Mouse (Mus musculus): Measurements from ENCODE around the gene Pcnp. TPM values are rescaled to one million over a fixed set of nuclear protein-coding genes. Genes with fewer than 3 reads are reported as not detected.

Gene Pcnp
- polyA plus RNA-seq, 1 experiment = 7.3 TPM

DNA sequence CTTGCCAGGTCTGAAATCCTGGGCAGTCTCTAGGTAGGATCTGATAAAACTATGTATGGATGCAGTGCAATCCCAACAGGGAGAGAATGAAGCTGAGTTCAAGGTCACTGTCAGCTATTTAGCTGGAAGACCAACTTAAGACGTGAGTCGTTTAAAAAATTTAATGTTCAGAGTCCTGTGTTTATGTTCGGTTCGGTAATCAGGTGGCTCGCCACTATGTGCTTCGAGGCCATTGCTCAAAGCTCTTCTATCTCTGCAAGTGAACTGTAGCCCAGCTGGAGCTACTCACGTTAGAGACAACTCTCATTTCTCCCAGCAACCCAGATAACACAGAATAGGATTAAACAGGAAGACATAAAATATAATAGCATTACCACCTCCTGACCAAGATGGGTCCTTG, 15.5 kb downstream of the Pcnp start:
- TF ChIP-seq CTCF (IDR thresholded peaks at IDR 0.05; ENCODE audit: extremely low read depth, insufficient read depth, insufficient read length, insufficient replicate concordance) (no peak), POLR2A (IDR thresholded peaks at IDR 0.05; ENCODE audit: low read depth, low read length) (no peak)
- DNase-seq (ENCODE audit: low read depth in 1 of 2, low spot score in 2 of 2) = no peak

DNA sequence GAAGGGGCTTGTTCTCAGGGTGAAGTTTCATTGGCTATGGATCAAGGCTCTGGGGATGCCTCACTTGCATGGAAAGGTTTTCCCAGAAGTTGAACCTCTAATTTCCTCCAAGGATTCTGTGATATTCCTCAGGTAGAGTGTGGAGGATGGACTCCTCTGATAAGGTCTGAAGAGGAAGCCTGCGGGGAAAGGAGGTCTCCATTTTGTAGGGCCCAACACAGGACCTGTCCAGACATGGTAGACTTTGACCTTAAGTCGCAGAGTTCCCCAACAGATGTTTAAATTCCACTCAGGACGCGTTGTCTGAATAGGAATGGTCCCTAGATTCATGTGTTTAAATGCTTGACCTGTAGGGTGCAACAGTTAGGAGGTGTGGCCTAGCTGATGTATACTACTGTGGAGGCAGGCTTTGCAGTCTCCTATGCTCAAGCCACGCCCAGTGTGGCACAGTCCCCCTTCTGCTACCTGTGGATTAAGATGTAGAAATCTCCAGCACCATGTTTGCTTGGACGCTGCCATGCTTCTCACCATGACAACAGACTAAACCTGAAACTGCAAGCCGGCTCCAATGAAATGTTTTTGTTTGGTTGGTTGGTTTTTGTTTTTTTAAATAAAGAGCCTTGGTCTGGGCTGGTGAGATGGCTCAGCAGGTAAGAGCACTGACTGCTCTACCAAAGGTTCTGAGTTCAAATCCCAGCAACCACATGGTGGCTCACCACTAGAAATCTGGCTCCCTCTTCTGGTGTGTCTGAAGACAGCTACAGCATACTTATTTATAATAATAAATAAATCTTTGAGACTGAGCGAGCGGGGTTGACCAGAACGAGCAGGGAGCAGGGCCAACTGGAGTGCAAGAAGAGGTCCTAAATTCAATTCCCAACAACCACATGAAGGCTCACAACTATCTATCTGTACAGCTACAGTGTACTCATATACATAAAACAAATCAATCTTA, 16.5 kb downstream of the Pcnp start:
- TF ChIP-seq CTCF (IDR thresholded peaks at IDR 0.05; ENCODE audit: extremely low read depth, insufficient read depth, insufficient read length, insufficient replicate concordance) (no peak), POLR2A (IDR thresholded peaks at IDR 0.05; ENCODE audit: low read depth, low read length) (no peak)
- Histone ChIP-seq H3K4me3 (ENCODE audit: extremely low read depth, insufficient read depth, insufficient read length) (no peak overlapping the region), H3K4me1 (ENCODE audit: control insufficient read depth, insufficient read depth, insufficient read length) (no peaks in the 10 kb centered on the region), H3K27me3 (ENCODE audit: control insufficient read depth, insufficient read depth, low read length) (no peaks in the 10 kb centered on the region), H3K27ac (ENCODE audit: insufficient read depth, low read length) (no peak overlapping the region), H3K36me3 (ENCODE audit: control insufficient read depth, insufficient read depth, low read length) (peaks cover 18% of the 10 kb centered on the region)
- WGBS = 93% methylated on average over 10 of the region's 10 CpGs
- DNase-seq (ENCODE audit: low read depth in 1 of 2, low spot score in 2 of 2) = no peak

More for the DNA sequence above, 15.5 kb downstream of the Pcnp start:
- Histone ChIP-seq H3K4me1 (ENCODE audit: control insufficient read depth, insufficient read depth, insufficient read length) (no peaks in the 10 kb centered on the region), H3K27ac (ENCODE audit: insufficient read depth, low read length) (no peak overlapping the region), H3K36me3 (ENCODE audit: control insufficient read depth, insufficient read depth, low read length) (peaks cover 23% of the 10 kb centered on the region), H3K4me3 (ENCODE audit: extremely low read depth, insufficient read depth, insufficient read length) (no peak overlapping the region), H3K27me3 (ENCODE audit: control insufficient read depth, insufficient read depth, low read length) (no peaks in the 10 kb centered on the region)
- WGBS = 89% methylated on average over 7 of the region's 7 CpGs

DNA sequence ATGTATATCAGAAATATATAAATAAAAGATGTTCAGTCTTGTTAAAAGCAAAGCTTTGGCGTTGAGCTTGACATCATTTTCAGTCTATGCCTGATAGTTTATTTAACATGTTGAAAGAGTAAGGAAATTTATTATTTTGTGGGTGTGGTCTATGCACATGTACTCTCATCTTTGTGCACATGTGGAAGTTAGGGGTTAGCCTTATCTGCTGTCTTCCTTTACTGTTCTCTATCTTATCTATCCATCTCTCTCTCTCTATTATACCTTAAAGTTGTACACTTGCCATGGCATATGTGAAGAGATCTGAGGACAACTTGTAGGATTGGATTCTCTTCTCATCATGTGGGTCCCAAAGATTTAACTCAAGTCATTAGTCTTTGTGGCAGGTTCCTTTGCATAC, 20.7 kb downstream of the Pcnp start:
- 92% methylated on average over 1 of the region's 1 CpGs for WGBS
- peaks cover 20% of the 10 kb centered on the region for H3K36me3 ChIP-seq (ENCODE audit: control insufficient read depth, insufficient read depth, low read length)
- TF ChIP-seq POLR2A (IDR thresholded peaks at IDR 0.05; ENCODE audit: low read depth, low read length) = no peak
- no peak for TF ChIP-seq CTCF (IDR thresholded peaks at IDR 0.05; ENCODE audit: extremely low read depth, insufficient read depth, insufficient read length, insufficient replicate concordance)

DNA sequence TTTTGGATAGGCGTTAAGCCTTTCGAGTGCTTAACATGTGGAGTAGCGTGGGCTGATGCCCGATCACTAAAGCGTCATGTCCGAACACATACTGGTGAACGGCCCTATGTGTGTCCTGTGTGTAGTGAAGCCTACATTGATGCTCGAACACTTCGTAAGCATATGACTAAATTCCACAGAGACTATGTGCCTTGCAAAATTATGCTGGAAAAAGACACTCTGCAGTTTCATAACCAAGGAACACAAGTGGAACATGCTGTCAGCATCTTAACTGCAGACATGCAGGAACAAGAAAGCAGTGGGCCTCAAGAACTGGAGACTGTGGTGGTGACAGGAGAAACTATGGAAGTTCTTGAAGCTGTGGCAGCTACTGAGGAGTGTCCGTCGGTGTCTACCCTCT, 22.7 kb downstream of the Pcnp start:
- H3K4me3 ChIP-seq (ENCODE audit: extremely low read depth, insufficient read depth, insufficient read length) = no peak overlapping the region
- H3K27ac ChIP-seq (ENCODE audit: insufficient read depth, low read length) = no peak overlapping the region
- H3K27me3 ChIP-seq (ENCODE audit: control insufficient read depth, insufficient read depth, low read length) = no peaks in the 10 kb centered on the region
- DNase-seq (ENCODE audit: low read depth in 1 of 2, low spot score in 2 of 2) = no peak
- H3K4me1 ChIP-seq (ENCODE audit: control insufficient read depth, insufficient read depth, insufficient read length) = no peaks in the 10 kb centered on the region
- peaks cover 23% of the 10 kb centered on the region for H3K36me3 ChIP-seq (ENCODE audit: control insufficient read depth, insufficient read depth, low read length)
- WGBS = 95% methylated on average over 11 of the region's 11 CpGs
- TF ChIP-seq CTCF (IDR thresholded peaks at IDR 0.05; ENCODE audit: extremely low read depth, insufficient read depth, insufficient read length, insufficient replicate concordance) = no peak
- no peak for TF ChIP-seq POLR2A (IDR thresholded peaks at IDR 0.05; ENCODE audit: low read depth, low read length)

More for the DNA sequence above, 20.7 kb downstream of the Pcnp start:
- no peak for DNase-seq (ENCODE audit: low read depth in 1 of 2, low spot score in 2 of 2)
- no peak overlapping the region for H3K27ac ChIP-seq (ENCODE audit: insufficient read depth, low read length)
- H3K4me3 ChIP-seq (ENCODE audit: extremely low read depth, insufficient read depth, insufficient read length) = no peak overlapping the region
- H3K4me1 ChIP-seq (ENCODE audit: control insufficient read depth, insufficient read depth, insufficient read length) = no peaks in the 10 kb centered on the region
- no peaks in the 10 kb centered on the region for H3K27me3 ChIP-seq (ENCODE audit: control insufficient read depth, insufficient read depth, low read length)

DNA sequence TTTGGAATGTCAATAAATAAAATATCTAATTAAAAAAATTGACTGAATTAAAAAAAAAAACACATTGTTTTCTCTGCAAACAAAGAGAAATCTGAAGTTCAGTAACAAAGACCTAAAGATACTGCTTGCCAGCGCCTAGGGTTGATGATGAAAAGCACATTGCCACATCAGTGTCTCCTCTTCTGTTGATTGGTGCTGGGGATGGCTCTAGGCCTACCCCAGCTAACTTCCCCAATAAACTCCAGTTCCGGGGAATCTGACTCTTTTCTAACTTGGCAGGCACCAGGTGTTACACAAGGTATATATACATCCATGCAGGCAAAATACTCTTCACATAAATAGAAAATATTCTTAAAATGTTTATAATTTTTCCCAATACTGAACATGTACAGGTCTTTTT, 35.3 kb downstream of the Pcnp start:
- no peak overlapping the region for H3K27ac ChIP-seq (ENCODE audit: insufficient read depth, low read length)
- TF ChIP-seq POLR2A (IDR thresholded peaks at IDR 0.05; ENCODE audit: low read depth, low read length) = no peak
- TF ChIP-seq CTCF (IDR thresholded peaks at IDR 0.05; ENCODE audit: extremely low read depth, insufficient read depth, insufficient read length, insufficient replicate concordance) = no peak
- peaks cover 23% of the 10 kb centered on the region for H3K36me3 ChIP-seq (ENCODE audit: control insufficient read depth, insufficient read depth, low read length)
- no peak overlapping the region for H3K4me3 ChIP-seq (ENCODE audit: extremely low read depth, insufficient read depth, insufficient read length)
- DNase-seq (ENCODE audit: low read depth in 1 of 2, low spot score in 2 of 2) = no peak
- H3K27me3 ChIP-seq (ENCODE audit: control insufficient read depth, insufficient read depth, low read length) = no peaks in the 10 kb centered on the region
- H3K4me1 ChIP-seq (ENCODE audit: control insufficient read depth, insufficient read depth, insufficient read length) = no peaks in the 10 kb centered on the region
- WGBS = 92% methylated on average over 2 of the region's 2 CpGs

DNA sequence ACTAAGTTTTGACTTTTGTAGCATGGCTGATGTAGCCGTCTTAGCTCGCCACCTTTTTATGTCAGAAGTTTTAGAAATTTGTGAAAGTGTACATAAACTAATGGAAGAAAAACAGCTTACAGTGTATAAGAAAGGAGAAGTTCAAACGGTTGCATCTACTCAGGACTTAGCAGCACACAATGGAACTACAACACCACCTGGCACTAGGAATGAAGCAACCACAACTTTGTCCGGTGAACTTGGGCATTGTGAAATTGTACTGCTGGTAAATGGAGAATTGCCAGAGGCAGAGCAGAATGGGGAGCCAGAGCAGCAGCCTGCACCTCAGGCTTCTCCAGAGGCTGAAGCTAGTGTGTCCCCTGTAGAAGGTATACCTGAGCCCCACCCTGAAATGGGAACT, 39.2 kb downstream of the Pcnp start:
- 85% methylated on average over 4 of the region's 4 CpGs for WGBS
- no peak for DNase-seq (ENCODE audit: low read depth in 1 of 2, low spot score in 2 of 2)
- Histone ChIP-seq H3K36me3 (ENCODE audit: control insufficient read depth, insufficient read depth, low read length) (peaks cover 19% of the 10 kb centered on the region), H3K4me1 (ENCODE audit: control insufficient read depth, insufficient read depth, insufficient read length) (no peaks in the 10 kb centered on the region), H3K4me3 (ENCODE audit: extremely low read depth, insufficient read depth, insufficient read length) (no peak overlapping the region), H3K27me3 (ENCODE audit: control insufficient read depth, insufficient read depth, low read length) (no peaks in the 10 kb centered on the region), H3K27ac (ENCODE audit: insufficient read depth, low read length) (no peak overlapping the region)
- TF ChIP-seq POLR2A (IDR thresholded peaks at IDR 0.05; ENCODE audit: low read depth, low read length) (no peak), CTCF (IDR thresholded peaks at IDR 0.05; ENCODE audit: extremely low read depth, insufficient read depth, insufficient read length, insufficient replicate concordance) (no peak)

DNA sequence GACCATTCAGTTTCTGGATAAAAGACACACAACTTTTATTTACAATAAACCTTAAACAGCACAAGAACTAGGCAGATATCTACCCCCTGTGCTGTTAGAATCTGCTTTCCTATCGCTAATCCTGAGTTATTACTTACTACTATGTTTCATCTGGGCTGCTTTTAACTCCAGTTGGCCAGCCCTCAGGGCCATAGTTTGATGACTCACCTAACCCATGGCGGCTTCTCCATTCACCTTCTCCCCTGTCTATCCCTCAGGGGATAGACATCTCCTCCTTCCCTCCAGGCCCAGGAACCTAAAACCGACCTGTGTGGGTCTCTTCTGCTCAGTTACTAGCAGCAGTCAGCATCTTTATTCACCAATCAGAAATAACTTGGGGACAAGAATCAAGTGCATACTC, 43.5 kb downstream of the Pcnp start:
- WGBS = 96% methylated on average over 3 of the region's 3 CpGs
- no peak overlapping the region for H3K4me3 ChIP-seq (ENCODE audit: extremely low read depth, insufficient read depth, insufficient read length)
- peaks cover 23% of the 10 kb centered on the region for H3K36me3 ChIP-seq (ENCODE audit: control insufficient read depth, insufficient read depth, low read length)
- H3K4me1 ChIP-seq (ENCODE audit: control insufficient read depth, insufficient read depth, insufficient read length) = no peaks in the 10 kb centered on the region
- H3K27me3 ChIP-seq (ENCODE audit: control insufficient read depth, insufficient read depth, low read length) = no peaks in the 10 kb centered on the region; the same call in 1 of the 2 replicates
- no peak for TF ChIP-seq CTCF (IDR thresholded peaks at IDR 0.05; ENCODE audit: extremely low read depth, insufficient read depth, insufficient read length, insufficient replicate concordance)
- DNase-seq (ENCODE audit: low read depth in 1 of 2, low spot score in 2 of 2) = no peak
- no peak overlapping the region for H3K27ac ChIP-seq (ENCODE audit: insufficient read depth, low read length)
